Mouse (Mus musculus) heart, embryonic 15.5 days (tissue): ENCODE data around the gene Foxm1. TPM values are rescaled to one million over a fixed set of nuclear protein-coding genes. Genes with fewer than 3 reads are reported as not detected.

Experiments used
- ATAC-seq: fragments of 200-750 bp; cut with Nextera tagmentation; replicated peaks from 2 replicates; pipeline ENCODE4 v1.8.0; 2017; ENCODE audit warnings: low read depth, moderate TSS enrichment; ENCODE audit not compliant: insufficient number of reproducible peaks, insufficient read depth, low FRiP score
- H3K27ac ChIP-seq: fragments of 300-500 bp; sonication (generic); 2 replicates; pipeline ENCODE4 v1.5.1; 2015; ENCODE audit warnings: mild to moderate bottlenecking, inconsistent platforms
- H3K27me3 ChIP-seq: fragments of 300-500 bp; sonication (generic); 2 replicates; pipeline ENCODE4 v1.6.1; 2015; ENCODE audit warnings: inconsistent platforms
- H3K36me3 ChIP-seq: fragments of 300-500 bp; sonication (generic); 2 replicates; pipeline ENCODE4 v1.6.1; 2015; ENCODE audit warnings: mild to moderate bottlenecking, inconsistent platforms
- H3K4me1 ChIP-seq: fragments of 300-500 bp; sonication (generic); replicated peaks from 2 replicates; pipeline ENCODE4 v1.6.1; 2015; ENCODE audit warnings: inconsistent platforms
- H3K4me2 ChIP-seq: fragments of 300-500 bp; sonication (generic); 2 replicates; pipeline ENCODE4 v1.6.1; 2015; ENCODE audit warnings: inconsistent platforms, mild to moderate bottlenecking, moderate library complexity
- H3K4me3 ChIP-seq: fragments of 300-500 bp; sonication (generic); 2 replicates; pipeline ENCODE4 v1.5.1; 2015; ENCODE audit warnings: mild to moderate bottlenecking, inconsistent platforms
- H3K9ac ChIP-seq: fragments of 300-500 bp; sonication (generic); 2 replicates; pipeline ENCODE4 v1.6.1; 2015; ENCODE audit warnings: mild to moderate bottlenecking, inconsistent platforms
- H3K9me3 ChIP-seq: fragments of 300-500 bp; sonication (generic); replicated peaks from 2 replicates; pipeline ENCODE4 v1.6.1; 2016; ENCODE audit warnings: inconsistent platforms
- WGBS: fragments of 180-500 bp; shearing (Covaris S2); methylation state at CpG from one replicate; pipeline ENCODE4 v1.1.7; 2015; ENCODE audit warnings: mixed read lengths; 5-methylcytosine and 5-hydroxymethylcytosine counted together
- polyA plus RNA-seq: library from polyadenylated mRNA; unstranded; fragments of >200 nt; fragmentation: Nextera tagmentation; extraction: Ambion mirVana; gene quantifications from 2 replicates; pipeline ENCODE4 v1.2.1, GENCODE M21; 2015

The Foxm1 gene
- polyA plus RNA-seq, 1 experiment from 2014 or later, result 18.1 TPM

DNA sequence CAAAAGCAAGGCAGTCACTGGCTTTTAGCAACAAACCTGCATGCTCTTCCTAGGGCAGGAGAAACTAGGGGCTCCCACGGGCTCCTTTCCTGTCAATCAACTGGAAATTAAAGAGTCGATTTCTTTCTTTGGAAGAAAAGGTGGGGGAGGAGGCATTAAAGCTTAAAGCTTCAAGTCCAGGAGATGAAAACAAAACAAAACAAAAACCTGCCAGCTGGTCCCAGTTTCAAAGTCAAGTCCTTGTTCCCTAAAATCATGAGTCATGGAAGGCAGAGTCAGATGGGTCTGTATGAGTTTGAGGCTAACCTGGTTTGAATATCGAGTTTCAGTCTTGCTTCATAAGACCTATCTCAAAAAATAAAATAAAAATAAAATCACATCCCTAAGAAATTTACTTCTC, 8.6 kb upstream of the Foxm1 start:
- no peaks in the 10 kb centered on the region for H3K9me3 ChIP-seq
- peaks cover 25% of the 10 kb centered on the region for H3K36me3 ChIP-seq
- peaks cover 13% of the 10 kb centered on the region for H3K4me1 ChIP-seq
- no peak overlapping the region for H3K9ac ChIP-seq
- no peak overlapping the region for H3K4me2 ChIP-seq
- WGBS, result 61% methylated on average over 3 of the region's 3 CpGs
- H3K4me3 ChIP-seq, result no peak overlapping the region
- H3K27me3 ChIP-seq, result no peaks in the 10 kb centered on the region
- ATAC-seq, result no peak
- no peak overlapping the region for H3K27ac ChIP-seq

DNA sequence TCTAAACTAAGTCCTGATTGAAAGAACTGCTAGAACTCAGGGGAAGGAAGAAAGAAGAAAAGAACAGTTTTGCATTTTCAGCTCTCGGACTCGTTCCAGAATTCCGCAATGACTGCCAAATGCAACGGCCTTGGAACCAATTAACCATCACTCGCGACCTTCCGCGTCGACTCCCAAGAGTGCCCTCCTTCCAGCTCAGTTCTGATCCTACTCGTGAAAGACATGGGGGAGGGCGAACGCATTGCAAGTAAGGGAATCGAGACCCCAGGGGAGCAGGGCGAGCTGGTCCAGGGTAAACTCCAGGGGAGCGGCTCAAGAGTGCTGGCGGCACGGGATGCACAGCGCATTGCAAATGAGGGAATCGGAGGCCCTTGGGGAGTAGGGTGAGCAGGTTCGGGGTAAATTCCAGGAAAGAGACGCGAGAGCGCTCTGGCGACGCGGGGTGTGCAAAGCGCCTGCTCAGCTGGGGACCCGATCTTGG, 7.5 kb upstream of the Foxm1 start:
- WGBS, result under 1% methylated on average over 28 of the region's 28 CpGs
- H3K27me3 ChIP-seq, result no peaks in the 10 kb centered on the region
- H3K4me3 ChIP-seq, result peak overlapping the region; percentile 69
- peaks cover 24% of the 10 kb centered on the region for H3K36me3 ChIP-seq
- peak overlapping the region; percentile 87 for H3K4me2 ChIP-seq
- peak; percentile 50 for ATAC-seq
- H3K9me3 ChIP-seq, result no peaks in the 10 kb centered on the region
- peak overlapping the region; percentile 72 for H3K9ac ChIP-seq
- H3K27ac ChIP-seq, result peak overlapping the region; percentile 78
- peaks cover 15% of the 10 kb centered on the region for H3K4me1 ChIP-seq

DNA sequence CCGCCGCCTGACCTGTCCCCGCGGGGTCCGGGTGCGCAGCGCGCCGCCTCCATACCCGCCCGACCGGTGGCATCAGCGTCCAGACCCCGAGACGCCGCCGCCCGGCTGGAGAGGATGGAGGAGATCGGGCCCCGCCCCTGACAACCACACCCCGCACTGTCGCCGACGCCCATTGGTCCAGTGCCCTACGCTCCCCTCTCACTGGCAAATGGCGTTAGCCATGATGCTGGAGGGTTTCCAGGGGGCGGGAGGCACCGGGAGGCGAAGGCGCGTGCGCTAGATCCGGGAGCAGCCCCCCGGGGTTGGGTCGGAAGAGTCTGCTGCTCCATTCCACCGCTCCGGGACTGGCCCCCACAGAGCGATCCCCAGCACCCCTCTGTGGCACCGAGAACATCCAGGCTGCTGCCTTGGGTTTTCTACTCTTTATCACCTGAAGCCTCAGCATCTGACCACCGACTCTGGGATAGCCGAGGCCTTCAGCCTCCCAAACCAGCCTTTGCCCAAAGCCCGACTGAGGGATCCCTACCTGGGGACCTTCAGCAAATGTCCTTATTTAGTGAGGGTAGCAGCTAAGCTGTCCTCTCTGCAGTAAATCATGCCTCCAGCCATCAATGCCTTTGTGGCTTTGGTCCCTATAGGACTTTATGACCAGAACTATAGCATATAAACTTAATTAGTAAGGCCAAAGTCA, 6.9 kb upstream of the Foxm1 start, which contains the start of gene Tulp3:
Gene Tulp3, minus strand, starts transcription at position 126 of the 691 bp plus-strand sequence.
- Histone ChIP-seq H3K27me3 (no peaks in the 10 kb centered on the region), H3K4me3 (peak within 1 kb of the TSS; percentile 69), H3K27ac (peak within 1 kb of the TSS; percentile 78), H3K9me3 (no peaks in the 10 kb centered on the region), H3K4me1 (peaks cover 15% of the 10 kb centered on the region), H3K36me3 (peaks cover 22% of the 10 kb centered on the region), H3K4me2 (peak within 1 kb of the TSS; percentile 87), H3K9ac (peak within 1 kb of the TSS; percentile 72)
- ATAC-seq, result peak; percentile 99
- under 1% methylated on average over 42 of the region's 42 CpGs for WGBS

DNA sequence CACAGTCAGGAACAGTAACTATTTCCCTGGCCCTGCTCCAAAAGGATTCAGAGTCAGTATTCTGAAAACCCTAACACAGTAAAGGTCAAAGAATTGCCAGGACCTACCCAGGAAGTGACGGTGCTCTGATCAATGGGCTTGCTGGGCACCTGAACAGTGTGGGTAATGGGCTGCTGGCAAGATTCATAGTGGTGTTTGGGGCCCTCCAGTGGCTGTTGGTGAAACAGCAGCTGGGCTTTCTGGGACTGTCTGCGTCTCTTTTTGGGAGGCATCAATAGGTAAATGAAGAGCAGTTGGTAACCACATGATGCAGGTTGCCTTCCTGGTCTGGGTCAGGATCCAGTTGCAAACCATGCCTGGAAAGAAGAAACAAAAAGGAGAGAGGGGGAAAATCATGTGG, 3.8 kb upstream of the Foxm1 start:
- WGBS, result 31% methylated on average over 2 of the region's 2 CpGs
- peaks cover 32% of the 10 kb centered on the region for H3K4me1 ChIP-seq
- no peak overlapping the region for H3K27ac ChIP-seq
- H3K9me3 ChIP-seq, result no peaks in the 10 kb centered on the region
- no peak for ATAC-seq
- peaks cover 22% of the 10 kb centered on the region for H3K36me3 ChIP-seq
- H3K4me3 ChIP-seq, result no peak overlapping the region
- H3K9ac ChIP-seq, result no peak overlapping the region
- H3K4me2 ChIP-seq, result no peak overlapping the region
- no peaks in the 10 kb centered on the region for H3K27me3 ChIP-seq

DNA sequence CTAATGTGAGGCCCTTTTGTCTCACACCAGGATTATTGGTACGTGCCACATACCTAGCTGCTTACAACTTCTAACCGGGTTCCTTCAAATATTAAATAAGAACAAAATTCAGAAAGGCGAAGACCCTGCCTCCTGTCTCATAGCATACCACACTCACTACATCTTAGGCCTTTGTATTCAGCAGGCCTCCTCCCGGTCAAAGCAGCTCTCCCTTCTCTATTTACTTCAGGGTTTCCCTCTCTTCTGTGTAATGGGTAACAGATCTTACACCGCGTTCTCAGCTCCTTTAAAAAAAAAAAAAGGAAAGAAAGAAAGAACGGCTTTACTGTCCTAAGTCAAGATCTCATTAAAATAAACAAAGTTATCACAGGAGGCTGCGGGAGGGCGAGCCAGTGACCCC, 866 bp upstream of the Foxm1 start:
- H3K9ac ChIP-seq, result peak overlapping the region; percentile 76
- peak overlapping the region; percentile 80 for H3K4me3 ChIP-seq
- WGBS, result 15% methylated on average over 9 of the region's 9 CpGs
- peak overlapping the region; percentile 94 for H3K27ac ChIP-seq
- H3K9me3 ChIP-seq, result no peaks in the 10 kb centered on the region
- peaks cover 39% of the 10 kb centered on the region for H3K4me1 ChIP-seq
- ATAC-seq, result no peak
- H3K27me3 ChIP-seq, result no peaks in the 10 kb centered on the region
- peak overlapping the region; percentile 84 for H3K4me2 ChIP-seq
- H3K36me3 ChIP-seq, result peaks cover 30% of the 10 kb centered on the region

DNA sequence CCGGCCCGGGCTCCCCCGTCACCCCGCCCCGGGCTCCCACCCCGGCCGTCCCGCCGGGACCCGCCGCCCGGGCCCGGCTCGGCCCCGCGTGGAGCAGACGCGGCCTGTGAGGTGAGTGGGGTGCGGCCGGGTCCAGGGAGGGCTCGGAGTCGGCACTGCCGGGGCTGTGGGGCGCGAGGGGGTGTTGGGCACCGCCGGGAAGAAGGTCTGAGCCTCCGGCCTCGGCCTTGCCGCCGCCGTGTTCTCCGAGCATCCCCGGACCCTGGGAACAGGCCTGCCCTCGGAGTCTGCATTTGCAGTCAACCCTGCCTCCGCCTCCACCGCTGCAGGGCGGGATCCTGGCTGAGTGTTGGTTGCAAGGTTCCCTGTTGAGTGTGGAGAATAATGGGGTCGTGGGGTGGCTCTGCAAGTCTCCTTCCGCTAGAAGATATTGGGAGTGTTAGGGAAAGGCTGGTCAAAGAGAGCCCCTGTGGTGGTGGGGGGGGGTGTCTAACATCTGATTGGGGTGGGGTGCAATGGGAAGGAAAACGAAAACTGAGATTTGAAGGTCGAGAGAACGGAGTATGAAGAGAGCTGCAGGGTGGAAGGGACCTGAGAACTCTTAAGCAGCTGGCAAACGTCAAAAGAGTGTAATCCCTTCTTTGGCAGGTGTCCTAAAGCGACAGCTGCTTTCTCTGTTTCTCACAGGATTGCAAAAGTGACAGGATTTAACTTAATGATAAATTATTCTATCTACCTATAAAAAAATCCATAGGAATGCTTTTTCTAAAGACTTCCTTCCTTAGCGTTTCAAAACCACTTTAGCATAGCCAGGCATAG, 449 bp downstream of the Foxm1 start:
- peak overlapping the region; percentile 76 for H3K9ac ChIP-seq
- WGBS, result under 1% methylated on average over 46 of the region's 46 CpGs
- H3K36me3 ChIP-seq, result peaks cover 26% of the 10 kb centered on the region
- peak overlapping the region; percentile 80 for H3K4me3 ChIP-seq
- H3K27me3 ChIP-seq, result no peaks in the 10 kb centered on the region
- peak overlapping the region; percentile 94 for H3K27ac ChIP-seq
- peak overlapping the region; percentile 84 for H3K4me2 ChIP-seq
- peaks cover 39% of the 10 kb centered on the region for H3K4me1 ChIP-seq
- ATAC-seq, result no peak; the same call in 1 of the 2 replicates
- no peaks in the 10 kb centered on the region for H3K9me3 ChIP-seq

DNA sequence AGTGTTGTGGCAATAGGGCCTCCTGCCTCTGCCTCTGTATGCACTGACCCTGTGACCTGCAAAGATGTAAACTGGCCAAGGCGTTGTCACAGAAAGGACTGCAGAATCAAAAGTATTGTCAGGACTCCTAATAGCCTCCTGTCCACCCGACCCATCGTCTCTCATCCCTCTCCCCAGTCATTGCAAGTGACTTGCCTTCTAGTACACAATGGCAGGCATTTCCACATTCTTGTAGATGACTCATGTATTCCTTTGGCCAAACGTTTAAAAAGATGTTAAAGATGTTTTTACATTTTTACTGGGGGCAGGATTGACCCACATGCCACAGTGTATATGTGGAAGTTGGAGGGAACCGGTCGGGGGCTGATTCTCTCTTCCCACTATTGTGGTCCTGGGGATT, 2.0 kb downstream of the Foxm1 start:
- Histone ChIP-seq H3K4me1 (peaks cover 39% of the 10 kb centered on the region), H3K4me2 (0 out of 2 replicates have a peak overlapping the region, but pooled peaks have one; percentile 20), H3K27me3 (no peaks in the 10 kb centered on the region), H3K36me3 (peaks cover 31% of the 10 kb centered on the region), H3K27ac (no peak overlapping the region), H3K4me3 (no peak overlapping the region), H3K9ac (no peak overlapping the region), H3K9me3 (no peaks in the 10 kb centered on the region)
- WGBS, result 67% methylated on average over 6 of the region's 6 CpGs
- ATAC-seq, result no peak

DNA sequence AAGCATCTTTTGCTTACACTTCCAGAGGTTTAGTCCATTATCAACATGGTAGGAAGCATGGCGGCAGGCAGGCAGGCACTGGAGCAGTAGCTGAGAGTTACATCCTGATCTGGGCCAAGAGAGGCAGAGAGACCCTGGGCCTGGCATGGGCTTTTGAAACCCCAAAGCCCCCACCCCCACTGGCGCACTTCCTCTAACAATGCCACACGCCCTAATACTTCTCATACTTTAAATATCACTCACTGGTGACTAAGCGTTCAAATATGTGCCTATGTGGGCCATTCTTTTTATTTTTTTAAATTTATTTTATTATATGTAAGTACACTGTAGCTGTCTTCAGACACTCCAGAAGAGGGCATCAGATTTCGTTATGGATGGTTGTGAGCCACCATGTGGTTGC, 3.7 kb downstream of the Foxm1 start:
- Histone ChIP-seq H3K36me3 (peaks cover 48% of the 10 kb centered on the region), H3K4me3 (no peak overlapping the region), H3K9me3 (no peaks in the 10 kb centered on the region), H3K4me1 (peaks cover 31% of the 10 kb centered on the region), H3K27me3 (no peaks in the 10 kb centered on the region), H3K4me2 (no peak overlapping the region), H3K27ac (no peak overlapping the region), H3K9ac (no peak overlapping the region)
- ATAC-seq, result no peak
- WGBS, result 85% methylated on average over 5 of the region's 5 CpGs

DNA sequence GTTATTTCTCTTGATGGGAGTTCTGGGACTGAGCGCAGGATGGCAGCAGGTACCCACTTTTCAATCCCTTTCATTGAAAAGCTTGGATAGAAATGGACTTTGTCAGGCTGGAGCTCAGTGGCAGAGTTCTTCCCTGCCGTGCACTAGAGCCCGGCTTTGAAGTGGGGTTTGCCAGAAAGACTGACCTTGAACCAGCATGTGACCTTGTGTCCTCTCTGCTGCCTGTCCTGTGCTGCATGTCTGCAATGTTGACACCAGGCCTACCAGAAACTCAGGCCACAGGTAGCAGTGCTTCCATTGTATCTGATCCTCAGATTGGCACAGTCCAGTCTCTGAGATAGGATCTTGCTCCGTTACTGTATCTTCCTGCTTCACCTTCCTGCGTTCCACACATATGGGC, 7.3 kb downstream of the Foxm1 start:
- Histone ChIP-seq H3K4me1 (peaks cover 13% of the 10 kb centered on the region; the same call in 1 of the 2 replicates), H3K36me3 (peaks cover 80% of the 10 kb centered on the region), H3K27ac (no peak overlapping the region), H3K4me2 (no peak overlapping the region), H3K9me3 (no peaks in the 10 kb centered on the region), H3K27me3 (no peaks in the 10 kb centered on the region), H3K4me3 (no peak overlapping the region), H3K9ac (no peak overlapping the region)
- WGBS, result 75% methylated on average over 5 of the region's 5 CpGs
- no peak for ATAC-seq

DNA sequence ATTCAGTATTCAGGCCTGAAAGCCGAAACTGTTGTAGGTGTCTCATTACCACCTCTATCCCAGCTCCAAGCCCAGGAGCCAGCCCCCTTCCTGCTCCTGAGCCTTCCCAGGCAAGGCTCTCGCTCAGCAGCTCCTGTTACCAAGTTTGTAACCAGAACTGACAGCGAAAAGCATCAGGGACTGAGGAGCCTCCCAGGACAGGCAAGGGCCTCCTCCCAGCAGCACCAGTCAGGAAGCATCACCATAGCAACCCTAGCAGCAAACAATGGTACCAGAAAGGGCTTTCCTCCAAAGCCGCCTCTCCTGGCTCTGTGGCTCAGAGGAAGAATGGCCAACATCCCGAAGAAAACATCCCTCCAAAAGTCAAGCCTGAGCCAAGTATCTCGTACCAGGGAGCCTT, 12.4 kb downstream of the Foxm1 start, which contains the start of the genes Tex52 and Gm44596:
Gene Tex52, plus strand, starts transcription at position 265 of the 400 bp plus-strand sequence.
Gene Gm44596, plus strand, starts transcription at position 312 of the 400 bp plus-strand sequence.
- Histone ChIP-seq H3K36me3 (peaks cover 49% of the 10 kb centered on the region), H3K27me3 (no peaks in the 10 kb centered on the region)

DNA sequence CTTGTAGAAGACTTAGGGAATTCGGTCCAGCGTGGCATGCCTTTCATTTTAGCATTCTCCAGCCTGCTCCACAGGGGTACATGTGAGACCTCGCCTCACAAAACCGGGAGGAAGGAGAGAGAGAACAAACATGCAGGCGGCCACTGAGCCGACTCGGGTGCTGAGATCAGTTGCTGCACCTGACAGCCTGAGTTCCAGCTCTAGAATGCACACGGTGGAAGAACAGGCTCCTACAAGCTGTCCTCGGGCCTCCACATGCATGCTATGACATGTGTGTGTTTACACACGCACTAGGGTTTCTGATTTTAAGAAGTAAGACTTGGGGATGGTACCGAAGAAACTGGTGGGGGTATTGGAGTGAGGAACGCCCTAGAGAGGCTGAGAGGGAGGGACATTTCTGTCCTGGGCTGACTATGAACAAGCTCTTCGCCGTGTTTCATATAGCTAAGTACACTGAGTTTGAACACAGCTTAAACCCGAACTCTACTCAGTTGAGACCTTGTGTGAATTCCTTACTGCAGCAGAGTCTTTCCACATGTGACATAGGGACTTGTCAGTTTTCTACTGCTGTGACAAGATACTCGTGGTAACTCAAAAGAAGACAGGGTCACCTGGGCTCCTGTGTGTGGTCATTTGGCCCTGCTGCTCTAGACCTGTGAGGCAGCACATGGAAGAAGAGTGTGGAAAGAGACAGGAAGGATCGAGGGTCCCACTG, 13.8 kb downstream of the Foxm1 start:
- no peak overlapping the region for H3K4me3 ChIP-seq
- peaks cover 36% of the 10 kb centered on the region for H3K36me3 ChIP-seq
- H3K4me2 ChIP-seq, result no peak overlapping the region
- peaks cover 6% of the 10 kb centered on the region; the same call in 1 of the 2 replicates for H3K4me1 ChIP-seq
- 85% methylated on average over 17 of the region's 17 CpGs for WGBS
- H3K27me3 ChIP-seq, result no peaks in the 10 kb centered on the region
- H3K9ac ChIP-seq, result no peak overlapping the region
- no peak for ATAC-seq
- H3K9me3 ChIP-seq, result no peaks in the 10 kb centered on the region
- H3K27ac ChIP-seq, result no peak overlapping the region

More for the DNA sequence above, 12.4 kb downstream of the Foxm1 start, which contains the start of the genes Tex52 and Gm44596:
- Histone ChIP-seq H3K9ac (no peak within 1 kb of the TSS), H3K4me3 (no peak within 1 kb of the TSS), H3K27ac (0 out of 2 replicates have a peak within 1 kb of the TSS, but pooled peaks have one; percentile 9), H3K4me2 (no peak within 1 kb of the TSS), H3K4me1 (peaks cover 6% of the 10 kb centered on the region; the same call in 1 of the 2 replicates), H3K9me3 (no peaks in the 10 kb centered on the region)
- 49% methylated on average over 6 of the region's 6 CpGs for WGBS
- peak; percentile 63 for ATAC-seq
